Mouse (Mus musculus): ENCODE measurements around the gene Slc27a1.

GRCm38 (mm10) chr8:71561401-71561800 is 7.3 kb upstream of the Slc27a1 start:
- TF ChIP-seq HCFC1 (IDR thresholded peaks at IDR 0.05; ENCODE audit: low read depth, low read length) (no peak), CTCF (IDR thresholded peaks at IDR 0.05 in 2 of 3, conservative IDR thresholded peaks at IDR 0.05 in 1 of 3; ENCODE audit: control insufficient read depth in 1 of 3, insufficient read depth in 1 of 3, low read depth in 2 of 3, low read length in 3 of 3, poor library complexity in 1 of 3, severe bottlenecking in 1 of 3) (peak; percentile 70 to 74 (median 72)), ZC3H11A (IDR thresholded peaks at IDR 0.05; ENCODE audit: low read depth, low read length) (peak; percentile 52; the same call in 1 of the 2 replicates), ZNF384 (IDR thresholded peaks at IDR 0.05; ENCODE audit: low read depth, low read length) (no peak), GATA1 (IDR thresholded peaks at IDR 0.05; ENCODE audit: low read depth, low read length) (no peak), ETS1 (IDR thresholded peaks at IDR 0.05; ENCODE audit: low read depth, low read length) (no peak), TAL1 (IDR thresholded peaks at IDR 0.05; ENCODE audit: low read length) (no peak), SMC3 (IDR thresholded peaks at IDR 0.05; ENCODE audit: low read depth, low read length) (peak; percentile 79), ZMIZ1 (IDR thresholded peaks at IDR 0.05; ENCODE audit: low read depth, low read length) (no peak), POLR2A (IDR thresholded peaks at IDR 0.05; ENCODE audit: control insufficient read depth in 1 of 2, insufficient read depth in 1 of 2, low read depth in 1 of 2, low read length in 2 of 2, poor library complexity in 1 of 2) (no peak), EP300 (IDR thresholded peaks at IDR 0.05; ENCODE audit: low read depth in 1 of 2, low read length in 2 of 2) (no peak)

Data from MEL (cell line).